Mouse (Mus musculus): ENCODE data around the gene Polg2.
"Not testable (repeated sequence)": the region's sequence is repeated elsewhere in the genome, so short reads cannot be mapped to it uniquely, and the experiment has no call there.

The Polg2 gene

DNA sequence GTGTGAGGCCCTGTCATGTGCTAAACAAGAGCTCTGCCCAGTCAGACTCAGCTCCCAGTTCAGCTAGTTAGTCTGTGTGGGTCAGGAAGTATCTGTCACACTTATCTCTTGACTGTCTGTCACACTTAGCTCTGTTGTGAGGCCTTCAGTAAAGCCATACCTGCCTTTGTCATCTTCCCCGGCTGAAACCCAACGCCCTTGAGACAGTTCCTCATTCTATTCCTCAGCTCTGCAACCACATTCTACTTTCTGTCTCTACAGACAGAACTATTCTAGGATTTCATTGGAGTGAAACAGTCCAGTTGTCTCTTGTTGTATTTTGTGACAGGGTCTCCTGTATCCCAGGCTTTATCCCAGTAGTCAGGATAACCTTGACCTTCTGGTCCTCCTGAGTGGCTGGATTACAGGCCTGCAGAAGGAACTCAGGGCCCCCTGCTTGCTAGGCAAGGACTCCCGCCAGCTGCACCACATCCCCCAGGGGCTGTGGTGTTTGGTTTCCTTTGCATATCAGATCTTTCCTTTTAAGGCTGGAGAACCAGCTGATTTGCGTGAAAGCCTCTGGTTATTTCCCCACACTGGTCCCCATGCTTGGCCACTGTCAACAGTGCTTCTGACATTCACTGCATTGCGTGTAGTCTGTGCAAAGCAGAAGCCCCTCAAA lies 17.1 kb downstream of the Polg2 start:
- peak; percentile 94 for DNase-seq (ENCODE audit: low read depth)

GRCm38 (mm10) chr11:106760511-106760910 lies 18.8 kb downstream of the Polg2 start:
- DNase-seq (ENCODE audit: low read depth): no peak

GRCm38 (mm10) chr11:106759028-106759427 lies 20.3 kb downstream of the Polg2 start:
- peak; percentile 93 for DNase-seq (ENCODE audit: low read depth)

DNA sequence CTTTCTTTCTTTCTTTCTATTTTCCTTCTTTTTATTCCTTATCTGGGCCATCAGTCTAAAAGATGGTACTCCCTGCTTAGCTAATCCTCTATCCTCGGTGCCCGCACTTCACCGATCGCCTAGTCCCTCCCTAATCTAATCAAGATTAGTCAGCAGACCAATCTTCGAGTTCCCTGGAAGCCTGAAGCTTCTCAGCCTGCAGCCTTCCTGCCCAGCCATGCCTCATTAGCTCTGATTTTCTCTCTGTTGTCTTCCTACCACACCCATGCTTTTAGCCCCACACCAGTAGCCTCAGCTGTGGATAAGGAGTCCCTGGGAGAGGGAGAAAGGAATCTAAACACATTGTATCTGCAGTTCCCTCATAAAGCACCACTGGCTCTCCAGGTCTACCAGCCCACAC lies 23.8 kb downstream of the Polg2 start:
- DNase-seq (ENCODE audit: low read depth): no peak

GRCm38 (mm10) chr11:106753314-106753713 lies 26.0 kb downstream of the Polg2 start:
- no peak for DNase-seq (ENCODE audit: low read depth)

- DNase-seq (ENCODE audit: low read depth): peak; percentile 95
Measured at GRCm38 (mm10) chr11:106752103-106752502, 27.2 kb downstream of the Polg2 start.

- peak; percentile 98 for DNase-seq (ENCODE audit: low read depth)
Measured at GRCm38 (mm10) chr11:106751039-106752018, 28.0 kb downstream of the Polg2 start, which contains the start of gene Milr1. Gene Milr1 (plus strand): TSS chr11:106751226.

DNA sequence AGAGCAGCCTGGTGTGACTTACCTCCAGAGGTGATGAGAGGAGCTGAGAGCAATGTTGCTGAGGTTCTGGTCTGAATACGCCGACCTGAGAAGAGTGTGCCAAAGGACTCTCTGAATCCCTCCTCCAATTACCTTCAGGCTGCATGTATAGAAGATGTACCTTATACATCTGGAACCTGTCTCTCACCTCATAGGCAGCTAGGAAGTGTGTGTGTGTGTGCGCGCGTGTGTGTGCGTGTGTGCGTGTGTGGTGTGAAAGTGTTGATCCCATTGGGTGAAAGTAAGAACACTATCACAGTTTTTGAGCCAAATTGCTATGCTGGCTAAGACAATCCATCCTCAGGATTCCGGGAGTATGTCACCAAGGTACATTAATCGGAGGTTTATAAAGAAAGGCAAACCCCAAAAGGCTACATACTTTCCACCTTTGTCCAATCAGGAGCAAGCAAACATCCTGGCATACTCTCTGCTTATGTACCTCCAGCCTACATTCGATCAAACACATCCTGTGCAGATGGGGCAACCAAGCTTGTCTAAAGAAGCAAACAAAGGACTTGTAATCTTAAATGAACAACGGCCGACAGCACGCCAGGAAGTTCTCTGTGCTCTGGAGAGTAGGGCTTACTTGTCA lies 29.1 kb downstream of the Polg2 start, which contains the start of gene Pecam1:
Gene Pecam1 (minus strand): TSS at position 508 of the 631 bp plus-strand sequence.
- peak; percentile 80 for DNase-seq (ENCODE audit: low read depth)

DNA sequence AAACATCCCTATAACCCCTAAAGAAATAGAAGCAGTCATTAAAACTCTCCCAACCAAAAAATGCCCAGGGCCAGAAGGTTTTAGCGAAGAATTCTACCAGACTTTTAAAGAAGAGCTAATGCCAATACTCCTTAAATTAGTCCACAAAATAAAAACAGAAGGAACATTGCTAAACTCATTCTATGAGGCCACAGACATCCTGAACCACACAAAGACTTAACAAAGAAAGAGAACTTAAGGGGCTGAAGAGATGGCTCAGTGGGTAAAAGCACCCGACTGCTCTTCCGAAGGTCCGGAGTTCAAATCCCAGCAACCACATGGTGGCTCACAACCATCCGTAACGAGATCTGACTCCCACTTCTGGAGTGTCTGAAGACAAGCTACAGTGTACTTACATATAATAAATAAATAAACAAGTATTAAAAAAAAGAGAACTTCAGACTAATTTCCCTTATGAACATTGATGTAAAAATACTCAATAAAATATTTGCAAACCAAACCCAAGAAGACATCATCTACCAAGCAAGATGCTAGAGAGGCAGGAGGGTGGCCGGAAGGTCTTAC lies 29.7 kb downstream of the Polg2 start:
- not testable (repeated sequence) for DNase-seq (ENCODE audit: low read depth)

DNA sequence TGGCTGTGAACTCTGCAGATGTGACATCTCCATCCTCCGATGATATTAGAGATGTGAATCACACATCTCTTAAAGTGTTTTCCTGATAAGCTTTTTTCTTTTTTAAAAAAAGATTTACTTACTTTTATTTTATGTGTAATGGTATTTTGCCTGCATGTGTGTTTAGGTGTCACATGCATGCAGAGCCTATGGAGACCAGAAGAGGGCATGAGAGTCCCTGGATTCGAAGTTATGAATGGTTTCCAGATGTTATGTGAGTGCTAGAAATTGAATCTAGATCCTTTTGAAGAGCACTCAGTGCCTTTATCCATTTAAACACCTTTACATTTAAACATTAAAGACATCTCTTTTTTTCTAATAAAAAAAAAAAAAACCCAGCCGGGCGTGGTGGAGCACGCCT lies 34.4 kb downstream of the Polg2 start:
- peak; percentile 64 for DNase-seq (ENCODE audit: low read depth)

DNA sequence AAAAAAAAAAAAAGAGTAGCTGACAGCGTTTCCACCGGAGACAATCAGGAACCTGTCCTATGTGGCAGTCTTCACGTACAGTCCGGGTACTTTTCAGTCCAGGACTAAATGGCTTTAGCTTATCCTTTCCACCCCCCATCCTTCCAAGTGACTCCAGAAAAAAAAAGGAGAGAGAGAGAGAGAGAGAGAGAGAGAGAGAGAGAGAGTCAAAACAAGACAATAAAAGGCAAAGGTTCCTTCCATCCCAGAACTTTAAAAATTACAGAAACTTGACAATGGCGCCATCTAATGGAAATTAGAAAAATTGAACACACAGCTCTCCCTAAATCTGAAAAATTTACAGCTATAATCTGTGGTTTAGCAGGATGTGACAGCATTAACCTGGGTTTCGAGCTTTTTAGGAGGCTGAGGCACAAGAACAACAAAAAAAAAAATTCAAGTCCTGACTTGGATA lies 36.9 kb downstream of the Polg2 start:
- peak; percentile 79 for DNase-seq (ENCODE audit: low read depth)

GRCm38 (mm10) chr11:106741826-106742225 lies 37.5 kb downstream of the Polg2 start:
- no peak for DNase-seq (ENCODE audit: low read depth)

GRCm38 (mm10) chr11:106741232-106741631 lies 38.1 kb downstream of the Polg2 start:
- DNase-seq (ENCODE audit: low read depth): no peak

DNA sequence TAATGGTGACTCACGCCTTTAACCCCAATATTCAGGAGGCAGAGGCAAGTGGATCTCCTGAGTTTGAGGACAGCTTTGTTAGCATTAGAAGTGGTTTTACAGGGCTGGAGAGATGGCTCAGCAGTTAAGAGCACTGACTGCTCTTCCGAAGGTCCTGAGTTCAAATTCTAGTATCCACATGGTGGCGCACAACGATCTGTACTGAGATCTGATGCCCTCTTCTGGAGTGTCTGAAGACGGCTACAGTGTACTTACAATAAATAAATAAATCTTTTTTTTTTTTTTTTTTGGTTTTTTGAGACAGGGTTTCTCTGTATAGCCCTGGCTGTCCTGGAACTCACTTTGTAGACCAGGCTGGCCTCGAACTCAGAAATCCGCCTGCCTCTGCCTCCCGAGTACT lies 38.6 kb downstream of the Polg2 start:
- peak; percentile 37 for DNase-seq (ENCODE audit: low read depth)

GRCm38 (mm10) chr11:106739116-106739515 lies 40.2 kb downstream of the Polg2 start:
- no peak for DNase-seq (ENCODE audit: low read depth)

DNA sequence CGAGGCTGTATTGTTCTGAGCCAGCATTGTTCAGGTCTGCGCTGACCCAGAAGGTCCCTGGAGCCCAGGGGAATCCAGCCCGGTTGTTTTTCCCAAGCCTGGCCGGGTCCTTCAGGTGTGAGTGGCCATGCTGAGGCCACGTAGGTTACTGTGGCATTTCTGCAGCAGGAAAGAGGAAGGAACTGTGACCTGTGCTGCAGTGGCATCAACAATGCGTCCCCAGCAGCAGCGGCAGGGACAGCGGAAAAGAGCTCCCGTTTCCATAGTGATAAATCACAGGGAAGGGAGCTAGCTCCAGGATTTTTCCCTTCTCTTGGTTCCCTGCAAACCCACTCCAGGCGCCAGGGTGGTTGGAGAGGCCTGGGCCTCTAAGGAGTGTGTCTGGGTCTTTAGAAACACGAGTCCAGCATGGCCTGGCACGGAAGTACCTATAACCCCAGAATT lies 42.1 kb downstream of the Polg2 start:
- no peak for DNase-seq (ENCODE audit: low read depth)

DNA sequence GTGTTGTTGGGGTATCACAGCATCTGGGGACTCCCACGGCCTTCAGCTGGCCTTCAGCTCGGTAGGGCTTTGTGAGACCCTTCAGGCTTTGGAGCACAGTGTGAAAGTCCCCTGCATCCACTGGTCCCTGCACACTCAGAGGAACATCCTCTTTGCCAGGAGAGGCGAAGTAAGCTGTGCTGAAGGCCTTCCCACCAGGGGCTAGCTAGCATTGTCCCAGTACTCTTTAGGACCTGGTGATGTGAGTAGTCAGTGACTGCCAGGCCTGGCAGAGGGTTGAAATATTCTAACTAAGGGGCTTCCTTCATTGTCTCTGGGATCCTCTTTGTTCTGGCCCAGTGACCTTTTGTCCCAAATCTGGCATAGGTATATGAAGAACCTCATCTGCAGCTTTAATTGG lies 42.7 kb downstream of the Polg2 start:
- no peak for DNase-seq (ENCODE audit: low read depth)

DNA sequence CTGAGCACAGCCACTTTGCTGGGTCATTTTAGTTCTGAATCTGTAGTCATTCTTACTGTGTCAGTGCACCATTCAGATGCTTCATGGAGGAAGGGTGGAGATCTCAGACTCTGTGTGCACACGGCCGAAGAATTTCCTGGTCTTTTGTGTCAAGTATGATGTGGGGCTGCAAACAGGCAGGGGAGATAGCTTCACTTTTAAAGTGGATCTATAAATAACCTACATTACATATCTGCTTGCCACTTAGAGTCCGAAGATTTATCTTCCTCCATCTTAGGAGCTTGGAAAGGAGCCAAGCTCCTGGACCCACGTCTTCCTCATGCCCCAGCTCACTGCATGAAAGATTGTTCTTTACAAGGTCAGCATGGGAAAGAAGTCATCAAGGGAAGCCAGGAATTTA lies 48.6 kb downstream of the Polg2 start:
- peak; percentile 55 for DNase-seq (ENCODE audit: low read depth)

GRCm38 (mm10) chr11:106729656-106730055 lies 49.7 kb downstream of the Polg2 start:
- DNase-seq (ENCODE audit: low read depth): no peak

DNA sequence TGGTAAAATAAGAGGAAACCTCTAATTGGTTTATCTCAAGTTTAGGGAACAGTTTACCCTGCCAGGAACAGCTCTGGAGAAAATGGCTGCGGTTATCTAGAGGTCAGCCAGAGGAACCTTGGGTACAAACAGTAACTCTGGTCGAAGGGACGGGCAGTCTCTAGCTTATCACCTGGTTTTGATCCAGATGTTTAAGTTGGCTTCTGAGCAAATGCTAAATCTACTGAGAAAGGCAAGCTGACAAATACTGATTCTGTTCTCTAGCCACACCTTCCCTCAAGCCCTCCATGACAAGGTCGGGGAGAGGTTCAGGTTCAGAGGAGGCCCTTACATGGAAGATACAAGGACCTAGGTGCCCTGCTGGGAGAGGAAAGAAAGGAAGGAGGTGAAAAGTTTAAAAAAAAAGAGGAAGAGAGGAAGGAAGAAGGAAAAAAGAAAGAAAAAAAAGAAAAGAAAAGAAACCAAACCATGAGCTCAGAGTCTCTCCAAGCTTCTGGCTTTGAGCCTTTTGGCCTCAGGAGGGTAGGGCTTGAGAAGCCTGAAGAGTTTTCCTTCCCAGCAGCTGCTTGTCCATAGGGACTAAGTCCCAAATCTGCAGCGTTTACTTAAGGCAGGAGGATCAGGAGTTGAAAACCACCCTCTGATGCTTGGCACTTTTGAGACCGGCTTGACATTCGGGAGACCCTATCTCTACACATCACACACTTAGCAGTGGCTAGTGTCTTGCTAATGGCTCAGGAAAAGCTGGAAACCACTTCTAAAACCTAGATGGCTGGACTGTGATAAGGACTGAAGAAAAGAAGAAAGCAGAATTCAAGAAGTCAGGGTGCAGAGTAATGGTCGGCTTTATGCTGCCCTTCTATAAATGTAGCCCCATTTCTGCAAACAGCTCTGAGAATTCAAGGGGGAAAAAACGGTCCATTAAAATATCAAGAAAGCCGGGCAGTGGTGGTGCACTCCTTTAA lies 50.7 kb downstream of the Polg2 start:
- peak; percentile 67 for DNase-seq (ENCODE audit: low read depth)

DNA sequence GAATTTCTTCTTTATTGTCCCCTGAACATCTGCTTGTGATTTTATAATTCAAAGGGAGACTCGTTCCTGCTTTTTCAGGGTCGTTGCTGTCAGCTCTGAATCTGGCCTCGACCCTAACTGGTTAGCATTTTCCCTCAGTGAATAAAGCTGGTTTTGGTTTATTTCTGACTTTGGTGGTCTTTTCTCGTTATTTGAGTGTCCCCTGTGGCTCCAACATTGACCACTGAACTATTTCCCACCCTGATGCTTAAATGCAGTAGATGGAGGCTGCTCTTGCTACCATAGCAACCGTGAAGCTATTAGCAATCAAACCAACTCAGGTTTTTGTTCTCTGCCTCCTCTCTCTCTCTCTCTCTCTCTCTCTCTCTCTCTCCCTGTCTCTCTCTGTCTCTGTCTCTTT lies 51.4 kb downstream of the Polg2 start:
- DNase-seq (ENCODE audit: low read depth): no peak

Data from 416B (cell line).